Mouse (Mus musculus) hindbrain, postnatal 0 days (tissue): ENCODE results near the gene Fgfr2. TPM values are rescaled to one million over a fixed set of nuclear protein-coding genes. Genes with fewer than 3 reads are reported as not detected.
"Not testable (repeated sequence)": the region's sequence is repeated elsewhere in the genome, so short reads cannot be mapped to it uniquely, and the experiment has no call there.

ENCODE experiments used
- ATAC-seq: fragments of 200-750 bp; cut with Nextera tagmentation; 2 replicates; pipeline ENCODE4 v1.8.0; 2017; ENCODE audit warnings: mild to moderate bottlenecking, moderate TSS enrichment, moderate library complexity
- DNase-seq: peaks from one replicate; pipeline ENCODE4 v3.0.0-alpha.2; 2015; ENCODE audit warnings: low spot score
- H3K27ac ChIP-seq: fragments of 300-500 bp; sonication (generic); 2 replicates; pipeline ENCODE4 v1.5.1; 2014; ENCODE audit warnings: mild to moderate bottlenecking
- H3K27me3 ChIP-seq: fragments of 300-500 bp; sonication (generic); 2 replicates; pipeline ENCODE4 v1.6.1; 2014; ENCODE audit warnings: low read length, mixed read lengths; ENCODE audit not compliant: insufficient read depth
- H3K36me3 ChIP-seq: fragments of 300-500 bp; sonication (generic); 2 replicates; pipeline ENCODE4 v1.6.1; 2014; ENCODE audit warnings: low read length, mixed read lengths; ENCODE audit not compliant: insufficient read depth
- H3K4me1 ChIP-seq: fragments of 300-500 bp; sonication (generic); 2 replicates; pipeline ENCODE4 v1.6.1; 2014; ENCODE audit warnings: antibody characterized with exemption, low read length, mixed read lengths; ENCODE audit not compliant: insufficient read depth
- H3K4me2 ChIP-seq: fragments of 300-500 bp; sonication (generic); 2 replicates; pipeline ENCODE4 v1.6.1; 2014; ENCODE audit warnings: low read depth, mild to moderate bottlenecking, low read length, moderate library complexity, mixed read lengths
- H3K4me3 ChIP-seq: fragments of 300-500 bp; sonication (generic); 2 replicates; pipeline ENCODE4 v1.5.1; 2014; ENCODE audit warnings: low read length
- H3K9ac ChIP-seq: fragments of 300-500 bp; sonication (generic); replicated peaks from 2 replicates; pipeline ENCODE4 v1.6.1; 2014; ENCODE audit warnings: mild to moderate bottlenecking, low read length, moderate library complexity, mixed read lengths
- H3K9me3 ChIP-seq: fragments of 300-500 bp; sonication (generic); 2 replicates; pipeline ENCODE4 v1.6.1; 2016; ENCODE audit warnings: low read length, mixed read lengths
- CTCF ChIP-seq: IDR thresholded peaks from 2 replicates; pipeline ENCODE4 v1.5.1; 2016; ENCODE audit warnings: antibody characterized with exemption, control low read depth, low read depth
- WGBS: fragments of 180-500 bp; shearing (Covaris S2); extraction: QIAGEN DNeasy Blood & Tissue Kit; methylation state at CpG from one replicate; pipeline ENCODE4 v1.1.7; 2014; 5-methylcytosine and 5-hydroxymethylcytosine counted together
- polyA plus RNA-seq: library from polyadenylated mRNA; unstranded; fragments of >200 nt; fragmentation: Nextera tagmentation; extraction: Ambion mirVana; gene quantifications from 2 replicates; pipeline ENCODE4 v1.2.1, GENCODE M21; 2015
- total RNA-seq: library from RNA; depleted of rRNA; stranded (reverse); fragments of >200 nt; gene quantifications from 2 replicates; pipeline ENCODE4 v1.2.3, GENCODE M21; 2014

The Fgfr2 gene
- total and polyA plus RNA-seq, 2 experiments from 2014 or later: 17.3 to 49.0 TPM

DNA sequence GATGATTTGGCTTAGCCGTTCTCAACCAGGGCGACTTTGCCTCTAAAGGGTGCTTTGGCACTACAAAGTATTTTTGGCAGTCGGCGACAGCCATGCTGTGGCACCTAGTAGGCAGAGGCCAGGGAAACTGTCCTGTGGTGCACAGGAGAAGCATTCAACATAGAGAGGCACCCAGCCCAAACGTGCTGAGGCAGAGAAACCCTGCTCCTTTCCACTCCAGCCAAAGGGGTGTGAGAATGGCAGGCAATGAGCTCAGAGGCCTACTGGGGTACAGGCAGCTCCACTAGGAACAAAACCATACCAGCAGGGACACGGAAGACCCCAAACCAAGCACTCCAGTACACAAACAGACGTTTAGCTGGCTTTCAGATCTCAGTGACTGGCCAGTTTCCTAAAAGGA is 2583.0 kb downstream of the Fgfr2 start:
- Histone ChIP-seq H3K4me2 (no peak overlapping the region), H3K4me3 (no peak overlapping the region), H3K9me3 (no peaks in the 10 kb centered on the region), H3K9ac (no peak overlapping the region), H3K4me1 (no peaks in the 10 kb centered on the region), H3K36me3 (peaks cover 42% of the 10 kb centered on the region), H3K27me3 (no peaks in the 10 kb centered on the region), H3K27ac (no peak overlapping the region)
- no peak for DNase-seq
- ATAC-seq: no peak
- 81% methylated on average over 7 of the region's 7 CpGs for WGBS
- TF ChIP-seq CTCF: no peak

DNA sequence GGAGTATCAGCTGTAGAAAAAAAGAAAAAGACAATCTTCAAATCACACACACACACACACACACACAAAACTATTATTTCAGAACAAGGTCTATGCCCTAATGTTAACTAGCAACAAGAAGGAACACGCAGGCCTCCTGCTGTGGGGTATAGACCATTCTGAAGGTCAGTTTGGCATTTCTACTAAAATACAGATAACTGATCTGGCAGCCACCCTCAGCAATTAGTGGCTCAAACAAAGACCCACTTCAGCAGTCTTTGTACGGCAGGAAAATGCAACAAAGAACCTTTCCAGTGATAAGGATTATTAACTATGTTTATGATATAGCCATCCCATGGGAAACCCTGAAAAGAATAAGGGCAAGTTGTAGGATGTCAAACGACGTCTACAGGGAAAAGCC is 2586.1 kb downstream of the Fgfr2 start:
- Histone ChIP-seq H3K27ac (no peak overlapping the region), H3K27me3 (no peaks in the 10 kb centered on the region), H3K4me1 (no peaks in the 10 kb centered on the region), H3K9me3 (no peaks in the 10 kb centered on the region), H3K4me2 (no peak overlapping the region), H3K4me3 (no peak overlapping the region), H3K9ac (no peak overlapping the region), H3K36me3 (peaks cover 33% of the 10 kb centered on the region)
- DNase-seq (no peak), ATAC-seq (no peak)
- TF ChIP-seq CTCF: no peak
- 89% methylated on average over 4 of the region's 4 CpGs for WGBS

DNA sequence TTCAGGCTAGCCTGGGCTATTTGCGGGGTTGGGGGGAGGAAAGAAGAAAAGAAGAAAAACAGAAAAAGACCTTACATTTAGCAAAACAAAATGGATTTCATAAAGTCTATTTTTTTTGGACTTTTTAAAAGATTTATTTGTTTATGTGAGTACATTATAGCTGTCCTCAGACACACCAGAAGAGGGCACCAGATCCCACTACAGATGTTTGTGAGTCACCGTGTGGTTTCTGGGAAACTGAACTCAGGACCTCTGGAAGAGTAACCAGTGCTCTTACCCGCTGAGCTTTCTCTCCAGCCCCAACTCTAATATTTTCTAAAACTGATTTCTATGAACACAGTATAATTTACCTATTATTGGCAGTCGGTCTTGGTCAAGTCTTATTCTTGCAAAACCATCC is 2588.0 kb downstream of the Fgfr2 start:
- DNase-seq (peak; percentile 12), ATAC-seq (no peak)
- 82% methylated on average over 4 of the region's 4 CpGs for WGBS
- TF ChIP-seq CTCF: peak; percentile 38
- Histone ChIP-seq H3K4me1 (no peaks in the 10 kb centered on the region), H3K4me3 (no peak overlapping the region), H3K9ac (no peak overlapping the region), H3K27ac (no peak overlapping the region), H3K9me3 (no peaks in the 10 kb centered on the region), H3K36me3 (peaks cover 35% of the 10 kb centered on the region; the same call in 1 of the 2 replicates), H3K4me2 (no peak overlapping the region), H3K27me3 (no peaks in the 10 kb centered on the region)

DNA sequence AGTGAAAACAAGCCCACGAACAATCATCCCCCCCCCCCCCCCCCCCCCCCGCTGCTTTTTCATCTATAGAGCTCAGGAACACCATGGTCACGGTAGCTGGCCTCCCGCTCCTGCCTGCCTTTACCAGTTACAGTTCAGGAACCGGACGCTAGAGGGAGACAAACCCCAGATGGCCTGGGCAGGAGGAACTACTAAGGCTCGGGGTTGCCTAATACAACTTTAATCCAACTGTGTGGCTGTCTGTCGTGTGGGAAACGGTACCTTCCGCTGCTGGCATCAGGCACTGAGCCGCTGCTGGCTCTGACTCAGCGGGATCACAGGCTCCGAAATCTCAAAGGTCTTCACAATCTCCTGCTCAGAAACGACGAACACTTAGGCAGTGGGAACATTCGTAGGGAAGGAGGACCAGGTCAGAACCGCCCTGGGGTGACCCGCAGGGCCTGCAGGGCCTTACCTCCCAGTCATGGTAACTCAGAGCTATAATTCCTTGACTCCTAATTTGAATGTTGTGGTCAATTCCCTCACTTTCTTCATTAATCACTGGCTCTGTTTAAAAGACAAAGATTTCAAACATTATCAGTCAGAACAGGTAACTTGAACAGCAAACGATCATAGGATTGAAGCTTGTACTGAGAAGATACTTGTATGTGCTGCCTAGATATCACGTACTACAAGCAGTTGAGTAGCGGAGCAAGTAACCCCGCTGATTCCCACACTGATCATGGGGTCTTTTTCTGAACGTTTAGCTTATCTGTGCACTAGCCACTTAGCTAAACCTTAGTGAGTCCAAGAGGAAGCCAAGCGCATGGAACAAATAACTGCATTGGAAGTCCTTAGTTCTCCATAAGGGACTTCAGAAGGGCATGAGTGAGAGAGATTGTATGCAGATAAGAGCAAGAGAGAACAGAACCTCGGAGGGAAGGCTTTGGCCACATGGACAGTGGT is 2589.6 kb downstream of the Fgfr2 start:
- no peaks in the 10 kb centered on the region for H3K27me3 ChIP-seq
- 39% methylated on average over 24 of the region's 25 CpGs for WGBS
- peak; percentile 89 for DNase-seq
- TF ChIP-seq CTCF: peak; percentile 94
- H3K4me3 ChIP-seq: no peak overlapping the region
- no peaks in the 10 kb centered on the region for H3K4me1 ChIP-seq
- peak; percentile 85 for ATAC-seq
- peak overlapping the region; percentile 26; the same call in 1 of the 2 replicates for H3K27ac ChIP-seq
- H3K9ac ChIP-seq: no peak overlapping the region
- no peak overlapping the region for H3K4me2 ChIP-seq
- H3K36me3 ChIP-seq: peaks cover 23% of the 10 kb centered on the region; the same call in 1 of the 2 replicates
- no peaks in the 10 kb centered on the region for H3K9me3 ChIP-seq

DNA sequence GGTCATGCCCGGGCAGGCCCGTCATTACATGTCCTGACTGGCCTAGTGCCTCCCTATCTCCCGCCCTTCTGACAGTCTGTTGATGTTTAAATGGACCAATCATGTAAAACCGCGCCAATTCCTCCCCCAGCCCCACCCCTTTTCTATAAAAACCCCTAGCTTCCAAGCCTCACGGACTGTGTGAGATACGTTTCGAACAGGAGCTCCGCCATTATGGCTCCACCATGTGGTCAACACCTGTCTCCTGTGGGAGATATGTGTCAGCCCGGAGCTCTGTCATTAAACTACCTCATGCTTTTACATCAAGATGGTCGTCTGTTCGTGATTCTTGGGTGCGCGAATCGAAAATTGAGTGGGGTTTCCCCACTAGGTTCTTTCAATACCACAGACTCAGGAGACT is 2592.0 kb downstream of the Fgfr2 start:
- ATAC-seq, H3K27ac ChIP-seq, H3K4me3 ChIP-seq, DNase-seq, H3K4me2 ChIP-seq, H3K27me3 ChIP-seq, H3K4me1 ChIP-seq, H3K9me3 ChIP-seq, H3K36me3 ChIP-seq, H3K9ac ChIP-seq: not testable (repeated sequence)
- WGBS: 95% methylated on average over 14 of the region's 15 CpGs

DNA sequence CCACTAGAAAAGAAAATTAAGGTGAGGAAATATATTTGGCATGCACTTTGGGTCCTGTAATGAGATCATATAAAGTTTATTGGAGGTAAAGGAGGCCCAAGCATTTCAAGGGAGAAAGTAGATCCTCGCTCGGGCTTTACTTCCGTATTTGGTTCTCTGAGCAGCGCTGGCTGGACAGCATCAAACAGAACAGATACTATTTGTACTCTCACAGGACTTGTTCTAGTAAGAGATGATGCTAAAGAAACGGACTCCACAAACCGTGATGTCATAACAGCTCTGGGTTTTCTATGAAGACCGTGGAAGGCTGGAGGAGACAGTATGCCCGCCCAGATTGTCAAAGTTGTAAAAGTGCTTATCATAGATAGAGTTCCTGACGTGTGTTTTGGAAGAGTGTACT is 2595.8 kb downstream of the Fgfr2 start:
- Histone ChIP-seq H3K4me1 (no peaks in the 10 kb centered on the region), H3K4me2 (no peak overlapping the region), H3K9me3 (no peaks in the 10 kb centered on the region), H3K4me3 (no peak overlapping the region), H3K27me3 (no peaks in the 10 kb centered on the region), H3K27ac (no peak overlapping the region), H3K9ac (no peak overlapping the region), H3K36me3 (peaks cover 4% of the 10 kb centered on the region; the same call in 1 of the 2 replicates)
- ATAC-seq: no peak
- no peak for DNase-seq
- TF ChIP-seq CTCF: no peak
- WGBS: 79% methylated on average over 9 of the region's 9 CpGs

DNA sequence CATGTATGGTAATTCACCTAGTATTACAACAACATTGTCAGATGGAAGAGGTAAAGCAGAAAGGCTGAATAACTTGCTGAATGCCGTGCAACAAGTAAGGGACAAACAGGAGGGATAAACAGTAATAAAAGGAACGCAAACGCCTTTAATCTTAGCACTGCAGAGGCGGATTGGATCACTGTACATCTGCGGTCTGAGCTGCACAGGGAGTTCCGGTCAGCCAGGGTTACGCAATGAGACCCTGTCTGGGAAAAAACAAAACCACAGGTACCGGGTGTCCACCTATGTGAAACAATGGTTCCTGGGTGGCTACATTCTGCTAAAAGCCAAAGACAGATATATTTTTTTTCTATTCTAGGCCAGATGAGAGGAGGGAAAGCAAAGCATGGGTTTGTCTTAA is 2599.7 kb downstream of the Fgfr2 start:
- 95% methylated on average over 8 of the region's 8 CpGs for WGBS

More for the DNA sequence above, 2599.7 kb downstream of the Fgfr2 start:
- Histone ChIP-seq H3K27me3 (no peaks in the 10 kb centered on the region), H3K4me1 (peaks cover 6% of the 10 kb centered on the region; the same call in 1 of the 2 replicates), H3K9me3 (no peaks in the 10 kb centered on the region), H3K9ac (no peak overlapping the region), H3K36me3 (no peaks in the 10 kb centered on the region), H3K27ac (no peak overlapping the region), H3K4me2 (no peak overlapping the region), H3K4me3 (no peak overlapping the region)
- TF ChIP-seq CTCF: no peak
- no peak for DNase-seq
- ATAC-seq: no peak
